Mouse (Mus musculus) lung, adult 2 months (tissue): ENCODE data around the gene Hist1h2ab.

ENCODE experiments used
- CTCF ChIP-seq: fragments of 200-500 bp; IDR thresholded peaks from 2 replicates; pipeline ENCODE4 v1.5.1; 2011; ENCODE audit warnings: mild to moderate bottlenecking, low read length, control low read depth; ENCODE audit not compliant: insufficient read depth
- POLR2A ChIP-seq: fragments of 200-500 bp; IDR thresholded peaks from 2 replicates; pipeline ENCODE4 v1.6.1; 2011; ENCODE audit warnings: low read depth, mild to moderate bottlenecking, control low read depth, low read length, borderline replicate concordance; ENCODE audit errors: extremely low read depth

GRCm38 (mm10) chr13:23740910-23741309, 10.0 kb upstream of the Hist1h2ab start:
- no peak for TF ChIP-seq CTCF
- no peak for TF ChIP-seq POLR2A
